9 mouse cellular contexts compared by ENCODE assay signal in the genomic region with DNA sequence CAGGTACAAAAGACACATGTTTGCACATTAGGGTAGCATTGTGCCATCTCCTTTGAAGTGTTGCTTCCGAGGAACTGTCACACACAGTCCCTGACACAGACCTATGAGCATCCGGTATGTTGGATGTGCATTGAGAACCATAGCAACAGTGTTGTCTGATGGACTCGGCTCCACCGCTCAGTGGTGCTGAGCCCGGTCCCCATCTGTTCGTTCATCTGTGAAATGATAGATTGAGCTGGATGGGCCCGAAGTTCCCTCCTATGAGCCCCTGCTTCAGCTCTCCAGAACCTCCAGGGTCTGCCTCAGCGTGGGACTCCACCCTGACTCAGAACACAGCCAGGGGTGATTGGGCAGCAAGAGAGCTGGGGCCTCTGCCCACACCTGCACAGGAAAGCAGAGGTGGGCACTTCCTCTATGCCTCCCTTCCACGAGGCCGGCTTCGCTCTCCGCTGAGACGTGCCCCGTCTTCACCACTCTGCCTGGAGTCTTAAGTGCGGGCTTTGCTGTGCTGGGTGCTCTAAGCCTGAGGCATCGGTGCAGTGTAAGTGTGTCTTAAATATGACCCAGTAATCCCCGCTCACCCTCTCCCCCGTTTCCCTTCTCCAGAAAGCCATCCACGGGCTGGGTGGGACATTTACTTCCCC. TPM values are rescaled to one million over a fixed set of nuclear protein-coding genes. Genes with fewer than 3 reads are reported as not detected.
DNase-seq lines count a peak whose midpoint lies in the region; ATAC-seq lines count a peak whose summit lies in the region.
"Had no signal": no experiment of that assay in that cellular context is flagged by ENCODE, and none has a peak within 500 bp of the region (broad histone marks: within the 10 kb centered on the region; RNA-seq: fewer than 3 reads in every experiment).

No protein-coding gene starts in this region.

- intact Hi-C loops in gastrocnemius, postnatal 36 days (cut with DNase I) = loop anchor here (5.0 to 10.0 kb wide), 3 partner anchors 50 to 412 kb away; a partner anchor contains a TSS

- peaks cover 26% of the 10 kb centered on the region for H3K36me3 ChIP-seq in limb, embryonic 13.5 days
- H3K36me3 ChIP-seq in limb, embryonic 10.5 days = 0 out of 2 replicates have a peak, but pooled peaks cover 2% of the 10 kb centered on the region

- WGBS in limb, embryonic 13.5 days = 80% methylated on average over 19 of the region's 19 CpGs
- 81% methylated on average over 19 of the region's 19 CpGs for WGBS in limb, embryonic 10.5 days

- peaks cover 13% of the 10 kb centered on the region for H3K4me1 ChIP-seq in limb, embryonic 13.5 days
- peaks cover 34% of the 10 kb centered on the region for H3K4me1 ChIP-seq in limb, embryonic 10.5 days

- no peak overlapping the region for H3K4me3 ChIP-seq in limb, embryonic 13.5 days
- H3K4me3 ChIP-seq in limb, embryonic 10.5 days = no peak overlapping the region
- H3K4me3 ChIP-seq: liver, embryonic 13.5 days had no signal

- 0 out of 2 replicates have a peak, but pooled peaks have one; percentile 21 for ATAC-seq in limb, embryonic 13.5 days (ENCODE audit: low FRiP score, low read depth)

- no peaks in the 10 kb centered on the region for H3K9me3 ChIP-seq in limb, embryonic 13.5 days
- H3K9me3 ChIP-seq in limb, embryonic 10.5 days (replicated peaks) = no peaks in the 10 kb centered on the region
- H3K9me3 ChIP-seq: liver, embryonic 13.5 days had no signal

- no peak overlapping the region for H3K9ac ChIP-seq in limb, embryonic 13.5 days
- H3K9ac ChIP-seq: liver, embryonic 13.5 days had no signal

- no peaks in the 10 kb centered on the region for H3K27me3 ChIP-seq in limb, embryonic 13.5 days
- no peaks in the 10 kb centered on the region for H3K27me3 ChIP-seq in limb, embryonic 10.5 days (ENCODE audit: low read depth, poor library complexity, severe bottlenecking)
- H3K27me3 ChIP-seq: liver, embryonic 13.5 days had no signal

- DNase-seq in limb, embryonic 10.5 days (ENCODE audit: low spot score) = no peak
- peak; percentile 47 for DNase-seq in brain, adult 2 months (ENCODE audit: low read depth, low spot score)
- peak; percentile 84 for DNase-seq in induced T-regulatory cell, adult 2 months (ENCODE audit: low read depth)
- peak; percentile 31 for DNase-seq in right cerebral cortex, postnatal 4 days
- no peak for DNase-seq in gastrocnemius, postnatal 36 days
- DNase-seq in cerebellum, adult 18-20 months = no peak
- no peak for DNase-seq in lung, postnatal 4 days

- no peak overlapping the region for H3K27ac ChIP-seq in limb, embryonic 13.5 days
- no peak overlapping the region for H3K27ac ChIP-seq in limb, embryonic 10.5 days
- H3K27ac ChIP-seq: liver, embryonic 13.5 days had no signal

- H3K4me2 ChIP-seq in limb, embryonic 13.5 days (replicated peaks) = no peak overlapping the region
- H3K4me2 ChIP-seq: liver, embryonic 13.5 days had no signal

RNA-seq across cellular contexts. Expression of a gene that starts 15.0 kb away (rescaled TPM):
- polyA plus RNA-seq in limb, embryonic 13.5 days (2015; fragmentation: Nextera tagmentation; extraction: Ambion mirVana) = 19.3 and 20.1 TPM in 2 replicates
- polyA plus RNA-seq in limb, embryonic 10.5 days (2016; fragmentation: Nextera tagmentation; extraction: Ambion mirVana) = 25.8 and 28.2 TPM in 2 replicates
- 10 to 100 TPM; 54.7 to 61.2 TPM for total RNA-seq in gastrocnemius, postnatal 36 days (2021)

Comparison
In these comparisons a context has a peak if more than half of its experiments do, and no peak if none do; other contexts are left out.
1. DNase-seq: peak in brain, adult 2 months (single experiment), induced T-regulatory cell, adult 2 months (single experiment) and right cerebral cortex, postnatal 4 days (single experiment); none in limb, embryonic 10.5 days (single experiment), gastrocnemius, postnatal 36 days (0 of 2), cerebellum, adult 18-20 months (0 of 2) and lung, postnatal 4 days (0 of 2).